Mouse (Mus musculus) CH12.LX (cell line): ENCODE results near the gene Slc28a2. TPM values are rescaled to one million over a fixed set of nuclear protein-coding genes. Genes with fewer than 3 reads are reported as not detected.
"Not testable (repeated sequence)": the region's sequence is repeated elsewhere in the genome, so short reads cannot be mapped to it uniquely, and the experiment has no call there.

Source experiments
- DNase-seq: peaks from one replicate; pipeline ENCODE4 v3.0.0-alpha.2; 2013; ENCODE audit errors: extremely low read depth
- H3K27ac ChIP-seq: 2 replicates; pipeline ENCODE4 v1.5.1; 2012; ENCODE audit warnings: low read depth, mild to moderate bottlenecking, control low read depth, moderate library complexity; ENCODE audit not compliant: insufficient read depth
- H3K27me3 ChIP-seq: replicated peaks from 2 replicates; pipeline ENCODE3; 2012; ENCODE audit warnings: inconsistent platforms
- H3K36me3 ChIP-seq, 2 experiments: replicated peaks in 1 of 2; 2 replicates each; pipeline versions ENCODE3 to v1.6.1; 2012; ENCODE audit warnings: inconsistent platforms in 1 of 2, low read length in 1 of 2, mild to moderate bottlenecking in 1 of 2, mixed read lengths in 1 of 2, moderate library complexity in 1 of 2; ENCODE audit not compliant: control insufficient read depth in 1 of 2, insufficient read depth in 1 of 2
- H3K4me1 ChIP-seq, 2 experiments: 2 replicates each; pipeline ENCODE4 v1.6.1; 2012; ENCODE audit warnings: inconsistent platforms in 1 of 2, moderate library complexity in 1 of 2; ENCODE audit not compliant: insufficient read depth in 2 of 2, control insufficient read depth in 1 of 2
- H3K4me2 ChIP-seq: 2 replicates; pipeline ENCODE4 v1.6.1; 2012; ENCODE audit warnings: low read depth, mild to moderate bottlenecking, control low read depth; ENCODE audit not compliant: poor library complexity, insufficient read depth, severe bottlenecking
- H3K4me3 ChIP-seq, 3 experiments: fragments of 150-350 bp in 1 of 3; sonication (generic) in 1 of 3; replicated peaks in 1 of 3; 2 replicates each; pipeline versions ENCODE3 to v1.5.1; 2011 to 2012; ENCODE audit warnings: low read depth in 2 of 3, low read length in 2 of 3, mild to moderate bottlenecking in 2 of 3, moderate library complexity in 2 of 3, control low read depth in 1 of 3, improper control_type of control experiment in 1 of 3, inconsistent platforms in 1 of 3, mixed read lengths in 1 of 3; ENCODE audit not compliant: poor library complexity in 1 of 3
- H3K79me2 ChIP-seq: replicated peaks from 2 replicates; pipeline ENCODE4 v1.6.1; 2012; ENCODE audit warnings: mild to moderate bottlenecking, moderate library complexity; ENCODE audit not compliant: control insufficient read depth, poor library complexity, insufficient read depth, severe bottlenecking; ENCODE audit errors: extremely low read depth
- H3K9ac ChIP-seq: 2 replicates; pipeline ENCODE4 v1.6.1; 2012; ENCODE audit warnings: low read depth, mild to moderate bottlenecking, control low read depth, moderate library complexity; ENCODE audit not compliant: insufficient read depth
- H3K9me3 ChIP-seq: replicated peaks from 2 replicates; pipeline ENCODE3; 2012; ENCODE audit warnings: low read length, inconsistent platforms, mixed read lengths
- BHLHE40 ChIP-seq: IDR thresholded peaks from 2 replicates; pipeline ENCODE4 v1.6.1; 2011; ENCODE audit warnings: mild to moderate bottlenecking, low read depth, low read length, improper control_type of control experiment
- EP300 ChIP-seq: IDR thresholded peaks from 2 replicates; pipeline ENCODE4 v1.6.1; 2011; ENCODE audit warnings: low read length, improper control_type of control experiment
- ETS1 ChIP-seq: conservative IDR thresholded peaks from 2 replicates; pipeline ENCODE4 v1.6.1; 2012; ENCODE audit warnings: low read depth, mild to moderate bottlenecking, inconsistent platforms, low read length, improper control_type of control experiment, moderate library complexity
- HCFC1 ChIP-seq: IDR thresholded peaks from 2 replicates; pipeline ENCODE4 v1.6.1; 2012; ENCODE audit warnings: low read depth, mild to moderate bottlenecking, inconsistent platforms, low read length, improper control_type of control experiment
- IRF4 ChIP-seq: IDR thresholded peaks from 2 replicates; pipeline ENCODE4 v1.6.1; 2014; ENCODE audit warnings: low read depth, mild to moderate bottlenecking, inconsistent platforms, low read length, improper control_type of control experiment
- JUND ChIP-seq: conservative IDR thresholded peaks from 2 replicates; pipeline ENCODE4 v1.6.1; 2011; ENCODE audit warnings: low read depth, low read length, improper control_type of control experiment
- MAZ ChIP-seq: IDR thresholded peaks from 2 replicates; pipeline ENCODE4 v1.6.1; 2012; ENCODE audit warnings: low read depth, mild to moderate bottlenecking, inconsistent platforms, low read length, improper control_type of control experiment, moderate library complexity
- MEF2A ChIP-seq: IDR thresholded peaks from 2 replicates; pipeline ENCODE4 v1.6.1; 2014; ENCODE audit warnings: low read depth, mild to moderate bottlenecking, inconsistent platforms, low read length, improper control_type of control experiment, borderline replicate concordance
- MYC ChIP-seq: IDR thresholded peaks from 2 replicates; pipeline ENCODE4 v1.6.1; 2011; ENCODE audit warnings: low read depth, mild to moderate bottlenecking, improper control_type of control experiment, low read length
- NELFE ChIP-seq: IDR thresholded peaks from 2 replicates; pipeline ENCODE4 v1.6.1; 2011; ENCODE audit warnings: low read depth, low read length, improper control_type of control experiment
- PAX5 ChIP-seq: IDR thresholded peaks from 2 replicates; pipeline ENCODE4 v1.6.1; 2012; ENCODE audit warnings: low read length, inconsistent platforms, mixed read lengths
- POLR2AphosphoS2 ChIP-seq: IDR thresholded peaks from 2 replicates; pipeline ENCODE4 v1.6.1; 2011; ENCODE audit warnings: low read depth, low read length, improper control_type of control experiment
- RAD21 ChIP-seq: IDR thresholded peaks from 2 replicates; pipeline ENCODE4 v1.6.1; 2011; ENCODE audit warnings: low read depth, mild to moderate bottlenecking, low read length, improper control_type of control experiment, moderate library complexity
- SMC3 ChIP-seq: IDR thresholded peaks from 2 replicates; pipeline ENCODE4 v1.6.1; 2011; ENCODE audit warnings: low read depth, low read length, improper control_type of control experiment
- TBP ChIP-seq: conservative IDR thresholded peaks from 2 replicates; pipeline ENCODE4 v1.6.1; 2011; ENCODE audit warnings: low read depth, low read length, improper control_type of control experiment
- UBTF ChIP-seq: IDR thresholded peaks from 2 replicates; pipeline ENCODE4 v1.6.1; 2012; ENCODE audit warnings: low read depth, mild to moderate bottlenecking, inconsistent platforms, low read length, improper control_type of control experiment, moderate library complexity
- USF2 ChIP-seq: conservative IDR thresholded peaks from 2 replicates; pipeline ENCODE4 v1.6.1; 2011; ENCODE audit warnings: low read depth, low read length, improper control_type of control experiment
- ZC3H11A ChIP-seq: IDR thresholded peaks from 2 replicates; pipeline ENCODE4 v1.6.1; 2012; ENCODE audit warnings: low read depth, mild to moderate bottlenecking, inconsistent platforms, low read length, improper control_type of control experiment
- ZKSCAN1 ChIP-seq: IDR thresholded peaks from 2 replicates; pipeline ENCODE4 v1.6.1; 2012; ENCODE audit warnings: low read depth, inconsistent platforms, low read length, improper control_type of control experiment, borderline replicate concordance
- dilution Hi-C: fragments of 300-500 bp; cut with MboI; formaldehyde crosslinking; loops from 2 replicates; pipeline ENCODE4 v1.14.3; 2020; ENCODE audit warnings: low sequenced_read_pairs; ENCODE audit not compliant: extremely low pct_unique_long_range_greater_than_20kb, extremely low pct_ligation_motif_present
- in situ Hi-C: fragments of 300-500 bp; cut with MboI; formaldehyde crosslinking; loops from 3 replicates; pipeline ENCODE4 v1.14.3; 2019; ENCODE audit warnings: low sequenced_read_pairs, low pct_ligation_motif_present, low pct_unique_long_range_greater_than_20kb, mixed read lengths
- polyA plus RNA-seq: library from polyadenylated mRNA; unstranded; fragments of >175 nt; gene quantifications from 2 replicates; pipeline ENCODE4 v1.2.1, GENCODE M21; 2012; ENCODE audit warnings: low read depth; ENCODE audit not compliant: insufficient read length
- total RNA-seq, 2 experiments: library from RNA; depleted of rRNA; stranded (reverse); fragments of 300-350 nt in 1 of 2; fragments of >200 nt in 1 of 2; gene quantifications; 2 replicates each; pipeline ENCODE4 v1.2.3; 2012 to 2014

Gene Slc28a2
- total and polyA plus RNA-seq, 3 experiments: 16.3 to 31.4 (median 30.3) TPM

GRCm38 (mm10) chr2:122469221-122469620, 42.9 kb downstream of the Slc28a2 start:
- dilution Hi-C loops (no loop called here), in situ Hi-C loops (no loop called here)
- Histone ChIP-seq H3K27me3 (no peaks in the 10 kb centered on the region), H3K27ac (no peak overlapping the region), H3K36me3 (no peaks in the 10 kb centered on the region), H3K9ac (no peak overlapping the region), H3K4me3 (no peak overlapping the region), H3K79me2 (no peaks in the 10 kb centered on the region), H3K4me1 (peaks cover 5 to 8% of the 10 kb centered on the region in 2 experiments), H3K9me3 (no peaks in the 10 kb centered on the region), H3K4me2 (0 out of 2 replicates have a peak overlapping the region, but pooled peaks have one; percentile 16)
- TF ChIP-seq USF2 (no peak), PAX5 (no peak), JUND (no peak), ZC3H11A (no peak), POLR2AphosphoS2 (no peak), NELFE (no peak), SMC3 (no peak), MAZ (no peak), TBP (no peak)
- no peak for DNase-seq

DNA sequence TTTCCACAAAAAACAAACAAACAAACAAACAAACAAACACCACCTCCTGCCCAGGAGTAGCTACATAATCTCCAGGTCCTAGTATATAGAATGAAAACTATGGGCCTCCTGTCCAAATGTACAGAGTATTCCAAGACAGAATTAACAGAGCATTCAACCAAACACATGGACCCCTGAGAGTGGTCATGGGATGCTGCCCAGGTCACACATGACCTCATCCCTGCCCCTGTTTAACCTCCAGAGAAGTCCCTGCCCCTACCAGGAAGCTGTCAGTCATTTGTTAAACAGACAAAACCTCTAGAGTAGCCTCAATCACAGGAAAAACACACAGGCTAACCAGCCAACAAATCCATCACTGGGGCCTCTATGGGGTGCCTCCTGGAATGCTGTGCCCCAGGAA, 50.3 kb downstream of the Slc28a2 start:
- Histone ChIP-seq H3K9me3 (no peaks in the 10 kb centered on the region), H3K4me3 (no peak overlapping the region), H3K4me1 (peaks cover 0 to 2% of the 10 kb centered on the region in 2 experiments; a peak in 1 of 4 replicates), H3K27me3 (no peaks in the 10 kb centered on the region), H3K9ac (no peak overlapping the region), H3K36me3 (no peaks in the 10 kb centered on the region), H3K27ac (no peak overlapping the region), H3K79me2 (no peaks in the 10 kb centered on the region), H3K4me2 (no peak overlapping the region)
- DNase-seq: no peak
- TF ChIP-seq MAZ (no peak), UBTF (no peak), MYC (no peak), ZC3H11A (no peak), POLR2AphosphoS2 (no peak), ETS1 (no peak), BHLHE40 (no peak), MEF2A (no peak), EP300 (no peak), ZKSCAN1 (no peak), HCFC1 (no peak), TBP (no peak), RAD21 (no peak), IRF4 (no peak)
- in situ Hi-C loops (no loop called here), dilution Hi-C loops (no loop called here)

GRCm38 (mm10) chr2:122483787-122484186, 57.5 kb downstream of the Slc28a2 start:
- H3K4me2 ChIP-seq, in situ Hi-C loops, H3K4me3 ChIP-seq, H3K4me1 ChIP-seq, H3K27ac ChIP-seq, H3K27me3 ChIP-seq, DNase-seq, H3K36me3 ChIP-seq, H3K79me2 ChIP-seq, H3K9ac ChIP-seq, dilution Hi-C loops, H3K9me3 ChIP-seq: not testable (repeated sequence)
